ENCODE assay signal across 17 mouse cellular contexts in the genomic region with DNA sequence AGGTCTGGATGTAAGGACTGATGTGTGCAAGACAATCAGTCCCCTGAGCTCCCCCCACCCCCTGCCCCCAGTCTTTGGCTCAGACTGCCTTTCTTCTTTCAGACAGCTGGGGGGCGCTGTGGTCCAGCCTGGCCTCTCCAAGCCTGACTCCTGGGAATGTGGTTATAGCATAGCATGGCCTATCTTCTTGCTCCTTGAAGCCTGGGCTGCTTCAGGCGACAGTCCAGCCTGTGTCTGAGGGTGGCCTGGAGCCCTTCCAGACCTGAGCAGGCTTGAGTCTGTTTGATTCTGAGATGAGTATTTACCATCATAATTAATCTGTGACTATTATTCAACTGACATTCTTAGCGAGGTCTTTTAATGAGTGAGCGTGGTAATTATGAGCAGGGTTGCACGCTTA. TPM values are rescaled to one million over a fixed set of nuclear protein-coding genes. Genes with fewer than 3 reads are reported as not detected.
DNase-seq lines count a peak whose midpoint lies in the region; ATAC-seq and TF ChIP-seq lines count a peak whose summit lies in the region.
"Had no signal": no experiment of that assay in that cellular context is flagged by ENCODE, and none has a peak within 500 bp of the region (broad histone marks: within the 10 kb centered on the region; RNA-seq: fewer than 3 reads in every experiment).

No protein-coding gene starts in this region.

- peaks cover 64% of the 10 kb centered on the region for H3K27me3 ChIP-seq in intestine, postnatal 0 days (replicated peaks; ENCODE audit: control insufficient read depth, insufficient read depth, low read length)
- H3K27me3 ChIP-seq in intestine, embryonic 16.5 days (replicated peaks; ENCODE audit: control insufficient read depth, insufficient read depth, low read length): peaks cover 67% of the 10 kb centered on the region
- peaks cover 34% of the 10 kb centered on the region for H3K27me3 ChIP-seq in lung, postnatal 0 days (replicated peaks; ENCODE audit: insufficient read depth, low read length)
- H3K27me3 ChIP-seq in Patski: peaks cover 35% of the 10 kb centered on the region
- H3K27me3 ChIP-seq: CH12.LX had no signal

- H3K36me3 ChIP-seq in intestine, postnatal 0 days (ENCODE audit: control insufficient read depth, insufficient read depth): no peaks in the 10 kb centered on the region
- H3K36me3 ChIP-seq in intestine, embryonic 16.5 days (ENCODE audit: control insufficient read depth, insufficient read depth, low read length): no peaks in the 10 kb centered on the region
- H3K36me3 ChIP-seq in lung, postnatal 0 days (ENCODE audit: insufficient read depth, low read length): no peaks in the 10 kb centered on the region
- H3K36me3 ChIP-seq: forebrain, embryonic 15.5 days; hindbrain, embryonic 15.5 days; limb, embryonic 15.5 days had no signal

- TF ChIP-seq CTCF in intestine, postnatal 0 days (IDR thresholded peaks at IDR 0.05; ENCODE audit: low read depth): peak; percentile 51
- peak; percentile 46 for TF ChIP-seq CTCF in lung, postnatal 0 days (IDR thresholded peaks at IDR 0.05)
- TF ChIP-seq CTCF in Patski (IDR thresholded peaks at IDR 0.05): no peak

- H3K4me1 ChIP-seq in intestine, postnatal 0 days (replicated peaks; ENCODE audit: control insufficient read depth, insufficient read depth, low read length): no peaks in the 10 kb centered on the region
- H3K4me1 ChIP-seq in intestine, embryonic 16.5 days (ENCODE audit: control insufficient read depth, insufficient read depth, low read length): no peaks in the 10 kb centered on the region
- no peaks in the 10 kb centered on the region for H3K4me1 ChIP-seq in lung, postnatal 0 days (ENCODE audit: insufficient read depth, low read depth, low read length)
- H3K4me1 ChIP-seq: hindbrain, embryonic 15.5 days; limb, embryonic 15.5 days had no signal

- H3K4me3 ChIP-seq in intestine, postnatal 0 days (ENCODE audit: low read depth, low read length): no peak overlapping the region
- H3K4me3 ChIP-seq in intestine, embryonic 16.5 days (ENCODE audit: low read length): no peak overlapping the region
- no peak overlapping the region for H3K4me3 ChIP-seq in lung, postnatal 0 days (ENCODE audit: low read depth, low read length)
- H3K4me3 ChIP-seq: forebrain, embryonic 15.5 days; hindbrain, embryonic 15.5 days; limb, embryonic 15.5 days had no signal

- H3K27ac ChIP-seq in intestine, postnatal 0 days (ENCODE audit: low read depth, low read length): no peak overlapping the region
- H3K27ac ChIP-seq in intestine, embryonic 16.5 days (ENCODE audit: low read length): no peak overlapping the region
- H3K27ac ChIP-seq in lung, postnatal 0 days (ENCODE audit: low read length): no peak overlapping the region
- H3K27ac ChIP-seq: forebrain, embryonic 15.5 days; hindbrain, embryonic 15.5 days; limb, embryonic 15.5 days; macrophage had no signal

- no peak overlapping the region for H3K9ac ChIP-seq in intestine, postnatal 0 days (ENCODE audit: low read depth, low read length)
- H3K9ac ChIP-seq in intestine, embryonic 16.5 days (ENCODE audit: low read depth, low read length): no peak overlapping the region
- no peak overlapping the region for H3K9ac ChIP-seq in lung, postnatal 0 days (replicated peaks; ENCODE audit: low read depth)
- H3K9ac ChIP-seq: forebrain, embryonic 15.5 days; hindbrain, embryonic 15.5 days; limb, embryonic 15.5 days had no signal

- no peak for DNase-seq in lung, postnatal 0 days (ENCODE audit: low spot score)
- DNase-seq in lung, postnatal 14 days: no peak
- no peak for DNase-seq in Patski (ENCODE audit: low read depth, low spot score)
- peak; percentile 83 for DNase-seq in retina, postnatal 1 day
- DNase-seq: gastrocnemius, postnatal 10 days; kidney, postnatal 36 days; right cerebral cortex, postnatal 14 days; thymus, postnatal 14 days had no signal

- no peak for ATAC-seq in intestine, postnatal 0 days
- no peak for ATAC-seq in intestine, embryonic 16.5 days
- ATAC-seq in lung, postnatal 0 days: no peak
- ATAC-seq in Patski: peak; percentile 30
- ATAC-seq in CD4-positive, CD25-positive, alpha-beta regulatory T cell, adult 4 months: no peak
- ATAC-seq: forebrain, embryonic 15.5 days had no signal

- CTCF ChIA-PET in Patski (lab: Charles Lee): interaction anchor here (5.0 kb wide), 1 partner anchor 441 kb away, joined by 28 read pairs; no protein-coding TSS in a partner anchor

- POLR2A ChIA-PET in Patski (lab: Charles Lee): no interaction called here

- 58% methylated on average over 5 of the region's 5 CpGs for WGBS in intestine, postnatal 0 days
- WGBS in intestine, embryonic 16.5 days: 61% methylated on average over 5 of the region's 5 CpGs
- 55% methylated on average over 5 of the region's 5 CpGs for WGBS in lung, postnatal 0 days

- no peak for TF ChIP-seq EP300 in lung, postnatal 0 days (IDR thresholded peaks at IDR 0.05)

- no peaks in the 10 kb centered on the region for H3K9me3 ChIP-seq in intestine, postnatal 0 days (ENCODE audit: control insufficient read depth)
- no peaks in the 10 kb centered on the region for H3K9me3 ChIP-seq in intestine, embryonic 16.5 days (ENCODE audit: control insufficient read depth, low read length)
- no peaks in the 10 kb centered on the region for H3K9me3 ChIP-seq in lung, postnatal 0 days (ENCODE audit: low read length)
- H3K9me3 ChIP-seq: forebrain, embryonic 15.5 days; hindbrain, embryonic 15.5 days; limb, embryonic 15.5 days had no signal

- in situ Hi-C loops in Patski (cut with MboI; ENCODE audit: low pct_unique_long_range_greater_than_20kb): loop anchor here (5.0 kb wide), 2 partner anchors 434 to 794 kb away; no protein-coding TSS in a partner anchor

- H3K4me2 ChIP-seq in intestine, postnatal 0 days (replicated peaks; ENCODE audit: low read depth): no peak overlapping the region
- no peak overlapping the region for H3K4me2 ChIP-seq in intestine, embryonic 16.5 days (ENCODE audit: low read depth, low read length)
- H3K4me2 ChIP-seq in lung, postnatal 0 days (replicated peaks; ENCODE audit: low read depth, low read length): no peak overlapping the region
- H3K4me2 ChIP-seq: forebrain, embryonic 15.5 days; hindbrain, embryonic 15.5 days; limb, embryonic 15.5 days had no signal

RNA-seq across cellular contexts. Expression of a gene that starts 17.7 kb away (rescaled TPM):
- polyA plus RNA-seq in intestine, postnatal 0 days (2015; fragmentation: Nextera tagmentation; extraction: Ambion mirVana): not detected in 2 replicates
- polyA plus RNA-seq in intestine, embryonic 16.5 days (2015; fragmentation: Nextera tagmentation; extraction: Ambion mirVana): not detected in 2 replicates
- not detected in 2 replicates for polyA plus RNA-seq in lung, postnatal 0 days (2015; fragmentation: Nextera tagmentation; extraction: Ambion mirVana)
- polyA plus RNA-seq in Patski (2021): 1.5 TPM
- under 1 TPM in 1 of 2 experiments, not detected in 1; 0.26 TPM for polyA plus RNA-seq in CD4-positive, CD25-positive, alpha-beta regulatory T cell, adult 4 months (2017; shearing (Covaris generic))
- polyA plus RNA-seq: heart, embryonic 16.5 days; limb, embryonic 15.5 days; macrophage had no signal

RNA-seq across cellular contexts. Expression of a gene that starts 57.0 kb away (rescaled TPM):
- 0.05 and 0.18 TPM in 2 replicates for polyA plus RNA-seq in intestine, postnatal 0 days (2015; fragmentation: Nextera tagmentation; extraction: Ambion mirVana)
- polyA plus RNA-seq in intestine, embryonic 16.5 days (2015; fragmentation: Nextera tagmentation; extraction: Ambion mirVana): 0.12 and 0.13 TPM in 2 replicates
- not detected in 2 replicates for polyA plus RNA-seq in lung, postnatal 0 days (2015; fragmentation: Nextera tagmentation; extraction: Ambion mirVana)
- polyA plus RNA-seq in Patski (2021): not detected
- polyA plus RNA-seq in CD4-positive, CD25-positive, alpha-beta regulatory T cell, adult 4 months (2017; shearing (Covaris generic)): not detected
- polyA plus RNA-seq: macrophage had no signal
